Mouse (Mus musculus) layer of hippocampus, adult 11-12 months (tissue): ENCODE results near the gene Med4.

Experiments
- DNase-seq: peaks from one replicate; pipeline ENCODE4 v3.0.0; 2022; ENCODE audit warnings: low spot score

The Med4 gene

DNA sequence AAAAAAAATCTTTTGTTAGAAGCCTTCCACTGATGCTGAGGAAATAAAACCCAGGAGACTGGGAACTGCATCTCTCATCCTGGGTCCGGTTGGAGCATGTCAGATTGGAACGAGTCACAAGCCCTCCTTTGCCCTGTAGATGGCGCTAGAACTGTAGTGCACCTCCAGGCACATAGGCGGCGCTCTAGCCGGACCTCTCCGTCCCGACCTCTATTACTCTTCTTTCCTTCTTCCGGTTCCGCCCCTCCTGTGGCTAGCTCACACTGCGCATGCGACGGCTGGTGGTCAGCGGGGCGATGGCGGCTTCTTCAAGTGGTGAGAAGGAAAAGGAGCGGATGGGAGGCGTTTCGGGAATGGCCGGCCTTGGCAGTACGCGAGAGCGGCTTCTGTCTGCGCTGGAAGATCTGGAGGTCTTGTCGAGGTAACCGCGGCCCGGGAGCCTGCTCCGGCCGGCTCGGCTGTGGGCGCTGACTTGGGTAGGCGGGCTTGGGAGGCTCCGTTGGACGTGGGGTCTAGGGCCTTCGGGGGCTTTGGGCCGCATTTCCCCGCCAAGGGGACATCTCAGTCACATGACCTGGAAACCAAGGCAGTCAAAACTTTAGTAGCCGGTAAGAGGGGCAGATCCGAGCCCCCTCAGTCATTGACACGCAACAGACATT, at the start of gene Med4:
Gene Med4 (plus strand): TSS at position 261 of the 659 bp plus-strand sequence.
- peak; percentile 96 for DNase-seq

DNA sequence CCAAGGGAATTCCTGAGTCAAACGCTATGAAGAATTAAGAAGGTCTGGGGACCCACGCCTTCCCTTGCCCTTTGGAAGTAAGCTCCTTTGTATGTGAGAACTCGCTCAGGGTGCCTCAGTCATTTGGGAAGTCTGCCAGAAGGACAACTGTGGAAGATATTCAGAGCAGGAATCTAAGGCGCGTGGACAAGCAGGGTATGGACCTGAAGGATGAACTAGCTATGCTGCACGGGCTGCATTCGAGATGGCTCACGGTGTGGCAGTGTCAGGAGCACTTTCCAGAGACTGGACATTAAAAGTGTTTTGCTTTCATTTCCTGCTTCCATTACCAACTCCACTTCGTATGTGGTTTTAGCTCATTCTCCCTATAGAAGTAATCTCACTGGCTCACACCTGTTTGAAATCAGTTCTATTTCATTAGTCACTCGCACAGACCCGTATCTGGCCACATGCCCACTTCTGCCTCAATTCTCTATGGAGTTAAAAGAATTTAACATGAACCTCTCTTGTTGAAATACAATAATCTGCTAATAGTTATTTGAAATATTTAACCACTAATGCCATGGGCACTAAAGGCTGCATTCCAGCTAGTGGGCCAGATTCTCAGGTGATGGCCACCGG, 49.2 kb upstream of the Med4 start:
- no peak for DNase-seq

DNA sequence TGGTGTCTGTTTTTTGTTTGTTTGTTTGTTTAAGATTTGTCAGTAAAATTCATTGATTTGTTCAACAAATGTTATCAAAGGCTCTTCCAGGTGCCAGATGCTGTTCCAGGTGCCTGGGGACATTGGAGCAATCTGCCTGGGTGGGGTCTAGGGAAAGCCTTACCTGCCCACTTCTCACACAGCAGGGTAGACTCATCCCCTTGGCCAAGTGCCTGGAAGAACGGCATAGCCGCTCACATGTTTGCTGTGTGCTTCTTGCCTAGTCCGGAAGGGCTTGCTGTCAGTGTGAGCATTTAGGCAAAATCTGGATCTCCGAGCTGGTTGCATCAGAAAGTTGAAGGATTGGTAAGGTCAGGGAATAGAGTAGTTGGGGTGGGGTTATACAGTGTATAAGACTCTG, 47.6 kb upstream of the Med4 start:
- no peak for DNase-seq

DNA sequence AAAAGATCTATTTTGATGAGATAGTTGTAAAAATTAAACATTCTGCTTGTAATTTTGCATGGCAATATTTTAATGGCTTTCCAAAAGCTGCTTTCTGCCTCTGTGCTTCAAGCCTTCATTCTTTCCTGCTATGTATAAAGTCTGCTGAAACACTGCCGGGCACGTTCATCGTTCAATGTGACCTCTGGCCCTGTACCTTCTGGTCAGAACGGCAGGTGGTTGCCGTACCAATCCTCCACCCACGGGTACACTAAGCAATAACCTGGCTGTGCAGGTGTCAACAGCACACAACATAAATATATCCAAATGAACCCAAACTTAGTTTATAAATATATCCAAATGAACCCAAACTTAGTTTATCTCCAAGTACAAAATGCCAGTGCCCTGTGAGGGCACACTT, 42.1 kb upstream of the Med4 start:
- no peak for DNase-seq

DNA sequence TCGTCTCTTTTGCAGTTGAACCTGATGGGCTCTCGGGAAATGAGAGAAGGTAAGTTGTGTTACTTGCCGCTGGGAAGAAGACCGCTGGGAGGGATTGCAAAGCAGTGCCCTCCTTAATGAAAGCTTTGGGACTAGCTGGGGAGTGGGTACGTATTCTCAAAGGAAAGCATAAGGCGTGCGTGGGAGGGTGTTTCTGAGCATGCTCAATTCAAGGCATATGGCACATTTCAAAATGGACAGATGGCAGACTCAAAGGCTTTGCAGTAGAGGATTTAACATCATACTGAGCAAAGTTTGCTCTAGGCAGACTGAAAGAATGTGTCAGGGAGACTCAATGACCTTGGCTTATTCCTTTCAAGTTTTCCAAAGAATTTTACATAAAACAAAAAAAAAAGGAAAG, 40.3 kb upstream of the Med4 start:
- DNase-seq: peak; percentile 88

DNA sequence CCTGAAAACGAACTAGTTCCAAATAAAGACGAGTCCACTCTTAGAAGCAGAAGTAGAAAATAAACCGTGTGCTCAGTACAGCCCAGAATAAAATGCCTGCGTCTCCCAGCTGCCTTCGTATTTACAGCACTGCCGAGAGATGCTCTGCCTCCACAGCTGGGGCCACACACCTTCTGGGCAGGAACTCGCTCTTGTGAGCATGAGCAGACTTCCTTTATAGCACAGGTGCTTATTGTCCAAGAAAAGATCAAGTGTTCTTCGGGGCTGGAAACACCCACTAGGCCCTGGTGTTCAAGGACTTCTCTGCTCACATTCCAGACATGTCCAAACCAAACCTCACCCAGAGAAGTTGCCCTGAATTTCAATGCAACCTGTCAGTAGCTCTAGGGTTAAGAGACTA, 39.2 kb upstream of the Med4 start:
- DNase-seq: no peak

DNA sequence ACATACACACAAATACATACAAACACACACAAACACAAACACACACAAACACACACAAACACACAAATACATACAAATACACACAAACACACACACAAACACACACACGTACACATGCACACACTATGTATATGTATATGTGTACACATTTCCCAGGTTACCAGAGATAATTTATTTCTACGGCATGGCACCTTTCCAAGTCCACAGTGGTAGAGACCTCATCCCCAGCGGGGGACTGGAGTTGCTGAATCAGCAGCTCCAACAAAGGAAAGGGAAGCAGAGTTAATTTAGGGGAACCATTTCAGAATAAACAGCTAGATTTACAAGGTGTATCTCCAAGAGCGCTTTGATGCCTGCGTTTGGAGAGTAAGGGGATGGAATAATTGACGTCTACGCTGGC, 37.6 kb upstream of the Med4 start:
- no peak for DNase-seq

DNA sequence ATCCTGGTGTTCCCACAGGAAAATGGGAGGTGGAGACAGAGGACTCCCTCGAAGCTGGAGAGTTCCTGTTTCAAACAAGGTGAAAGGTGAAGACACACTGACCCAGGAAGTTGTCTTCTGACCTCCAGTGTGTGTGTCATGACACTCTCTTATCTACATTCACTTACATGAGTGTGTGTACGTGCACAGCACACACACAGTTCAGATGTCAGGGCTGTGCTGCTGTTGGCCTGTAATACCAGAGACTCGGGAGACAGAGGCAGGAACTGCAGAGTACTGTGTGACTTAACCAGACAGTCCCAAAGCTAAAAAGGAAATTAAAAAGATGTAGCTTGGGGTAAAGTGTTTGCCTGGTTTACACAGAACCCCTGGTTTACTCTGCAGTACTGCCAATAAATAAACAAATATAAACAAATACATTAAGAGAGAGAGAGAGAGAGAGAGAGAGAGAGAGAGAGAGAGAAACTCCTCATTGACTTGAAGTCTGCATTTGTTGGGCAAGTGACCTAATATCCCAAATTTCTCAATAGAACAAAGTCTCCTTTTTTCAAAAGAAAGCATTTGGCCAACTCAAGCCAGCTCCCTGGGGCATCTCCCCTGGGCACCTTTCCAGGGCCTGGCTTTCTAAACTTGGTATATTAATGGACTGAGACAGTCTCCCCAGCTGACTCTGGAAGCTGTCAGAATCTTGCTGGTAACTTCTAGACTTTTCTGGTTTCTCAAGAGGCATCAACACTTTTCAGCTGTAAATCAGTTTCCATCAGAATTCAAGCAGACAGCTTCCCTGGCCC, 36.0 kb upstream of the Med4 start:
- DNase-seq: peak; percentile 54

DNA sequence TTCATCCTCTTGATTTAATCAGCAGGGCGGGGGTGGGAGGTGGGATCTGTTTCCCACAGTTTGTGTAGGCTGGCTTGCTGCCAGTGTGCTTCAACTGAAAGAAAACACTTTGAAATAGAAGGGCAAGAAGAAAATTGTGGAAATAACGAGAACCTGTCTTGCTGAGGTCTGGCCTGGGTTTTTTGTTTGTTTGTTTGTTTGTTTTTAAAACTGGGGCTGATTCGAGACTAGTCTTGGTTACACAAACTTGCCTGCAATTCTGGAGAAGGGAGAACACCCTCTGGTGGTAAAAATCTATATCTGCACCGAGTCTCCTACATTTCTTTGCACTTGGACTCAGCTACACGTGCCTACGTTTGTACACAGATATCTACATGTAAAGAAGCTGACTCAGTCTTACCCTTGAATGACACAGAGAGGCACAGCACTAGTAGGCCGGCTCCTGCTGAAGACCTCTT, 35.2 kb upstream of the Med4 start:
- peak; percentile 58 for DNase-seq

DNA sequence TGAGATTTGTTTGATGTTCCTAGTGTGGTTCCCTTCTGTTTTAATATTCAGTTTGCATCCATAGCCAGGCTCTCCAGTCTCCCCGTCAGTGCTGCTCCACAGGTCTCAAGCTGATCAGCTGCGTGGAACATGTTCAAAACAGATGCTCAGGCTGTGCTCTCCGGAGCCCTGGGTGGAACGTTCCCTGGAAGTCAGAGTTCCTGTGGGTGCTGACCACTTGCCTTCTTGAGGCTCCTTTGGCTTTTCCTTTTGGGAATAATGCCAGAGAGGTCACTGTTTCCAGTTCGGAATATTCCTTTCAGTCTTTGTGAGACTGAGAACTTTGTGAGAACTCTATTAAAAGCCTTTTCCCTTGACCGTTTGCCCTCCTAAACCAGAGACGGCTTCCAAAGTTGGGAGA, 34.3 kb upstream of the Med4 start:
- no peak for DNase-seq

DNA sequence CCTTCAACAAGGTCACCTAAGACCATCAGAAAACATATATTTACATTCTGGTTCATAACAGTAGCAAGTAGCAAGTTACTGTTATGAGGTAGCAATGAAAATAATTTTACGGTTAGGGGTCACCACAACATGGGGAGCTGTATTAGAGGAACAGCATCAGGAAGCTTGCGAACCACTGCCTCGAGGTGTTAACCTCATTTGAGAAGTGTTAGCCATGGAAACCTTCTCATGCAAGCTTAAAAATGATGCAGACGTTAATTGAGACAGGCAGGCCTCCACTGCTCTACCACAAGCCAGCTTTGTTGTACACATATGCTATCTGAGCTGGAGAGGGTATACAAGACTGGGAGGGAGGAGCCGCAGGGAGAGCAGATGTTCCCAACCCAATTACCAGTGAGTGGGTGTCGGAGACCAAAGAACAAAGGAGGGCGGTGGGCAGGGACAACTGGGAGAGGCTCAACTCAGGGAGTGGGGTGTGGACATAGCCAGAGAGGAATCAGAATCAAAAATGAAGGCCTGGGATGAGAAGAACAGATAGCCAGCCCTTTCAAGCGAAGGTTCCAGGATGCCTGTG, 33.4 kb upstream of the Med4 start:
- DNase-seq: peak; percentile 22

DNA sequence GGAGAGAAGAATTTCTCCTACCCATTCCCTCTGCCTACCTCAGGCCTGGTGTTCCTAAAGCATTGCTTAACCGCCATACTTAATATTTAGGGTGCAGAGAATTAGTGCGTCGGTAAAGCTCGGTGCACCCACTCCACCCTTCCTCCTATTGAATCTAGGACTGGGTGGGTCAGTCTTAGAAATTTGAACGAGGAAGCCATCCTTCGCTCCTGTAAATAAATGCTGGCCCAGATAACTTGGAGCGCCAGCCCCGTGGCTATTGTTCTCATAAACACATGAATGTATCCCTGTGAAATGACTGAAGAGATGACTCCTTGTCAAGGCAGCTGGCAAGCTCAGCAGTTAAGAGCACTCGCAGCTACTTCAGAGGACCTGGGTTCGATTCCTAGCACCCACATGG, 32.7 kb upstream of the Med4 start:
- DNase-seq: no peak

DNA sequence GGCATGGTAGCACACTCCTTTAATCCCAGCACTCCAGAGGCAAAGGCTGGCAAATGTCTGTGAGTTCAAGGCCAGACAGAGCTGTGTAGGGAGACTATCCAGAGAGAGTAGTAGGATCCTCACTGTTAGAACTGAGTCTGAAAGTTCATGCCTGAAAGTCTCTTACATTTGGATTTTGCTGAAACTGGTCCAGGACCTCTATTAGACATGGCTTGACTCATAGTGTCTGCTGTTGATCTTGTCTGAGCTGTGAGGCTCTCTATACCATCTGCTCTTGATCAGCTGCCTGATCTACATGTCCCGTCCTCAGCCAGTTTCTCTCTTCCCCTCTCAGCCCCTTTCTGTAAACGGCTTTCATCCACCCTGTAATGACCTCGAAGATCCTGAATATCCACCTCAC, 31.5 kb upstream of the Med4 start:
- no peak for DNase-seq

DNA sequence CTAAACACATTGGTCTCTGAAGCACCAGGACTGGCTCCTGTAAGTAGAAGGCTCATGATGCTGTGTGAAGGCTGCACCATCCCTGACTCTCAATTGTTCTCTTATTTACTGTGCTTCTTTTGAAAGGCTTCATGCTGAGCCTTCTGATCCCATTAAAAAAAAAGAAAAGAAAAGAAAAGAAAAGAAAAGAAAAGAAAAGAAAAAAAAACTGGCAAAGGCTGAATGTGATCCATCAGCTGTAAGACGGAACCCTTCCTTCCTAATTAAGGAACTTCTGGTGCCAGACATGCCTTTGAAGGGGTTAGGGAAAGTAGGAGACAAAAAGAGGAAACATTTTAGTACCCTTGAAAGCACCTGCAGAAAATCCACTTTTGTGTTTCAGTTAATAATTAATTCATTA, 30.1 kb upstream of the Med4 start:
- DNase-seq: no peak

DNA sequence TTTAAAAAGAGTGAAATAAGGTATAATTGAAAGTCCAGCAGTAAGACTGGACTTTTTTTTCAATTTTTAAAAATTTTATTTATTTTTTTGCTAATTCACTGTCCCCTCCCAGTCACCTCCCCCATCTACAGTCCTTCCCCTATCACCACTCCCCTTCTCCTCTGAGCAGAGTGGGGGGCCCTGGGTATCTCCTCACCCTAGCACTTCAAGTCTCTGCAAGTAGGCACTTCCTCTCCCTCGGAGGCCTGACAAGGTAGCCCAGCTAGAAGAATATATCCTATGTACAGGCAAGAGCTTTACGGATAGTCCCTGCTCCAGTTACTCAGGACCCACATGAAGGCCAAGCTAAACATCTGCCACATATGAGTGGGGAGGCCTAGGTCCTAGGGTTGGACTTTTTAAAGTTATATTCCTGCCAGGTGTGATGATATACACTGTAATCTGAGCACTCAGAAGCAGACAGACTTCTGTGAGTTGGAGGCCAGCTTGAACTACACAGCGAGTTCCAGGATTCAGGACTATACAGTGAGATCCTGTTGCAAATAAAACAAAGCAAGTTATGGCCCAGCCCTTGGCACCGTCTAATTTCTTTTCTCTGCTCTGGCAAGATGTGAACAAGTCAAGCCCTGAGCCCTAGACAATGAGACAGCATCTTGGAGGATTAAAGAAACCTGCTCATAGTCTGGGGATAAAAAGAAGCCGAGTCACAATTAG, 26.2 kb upstream of the Med4 start:
- no peak for DNase-seq

DNA sequence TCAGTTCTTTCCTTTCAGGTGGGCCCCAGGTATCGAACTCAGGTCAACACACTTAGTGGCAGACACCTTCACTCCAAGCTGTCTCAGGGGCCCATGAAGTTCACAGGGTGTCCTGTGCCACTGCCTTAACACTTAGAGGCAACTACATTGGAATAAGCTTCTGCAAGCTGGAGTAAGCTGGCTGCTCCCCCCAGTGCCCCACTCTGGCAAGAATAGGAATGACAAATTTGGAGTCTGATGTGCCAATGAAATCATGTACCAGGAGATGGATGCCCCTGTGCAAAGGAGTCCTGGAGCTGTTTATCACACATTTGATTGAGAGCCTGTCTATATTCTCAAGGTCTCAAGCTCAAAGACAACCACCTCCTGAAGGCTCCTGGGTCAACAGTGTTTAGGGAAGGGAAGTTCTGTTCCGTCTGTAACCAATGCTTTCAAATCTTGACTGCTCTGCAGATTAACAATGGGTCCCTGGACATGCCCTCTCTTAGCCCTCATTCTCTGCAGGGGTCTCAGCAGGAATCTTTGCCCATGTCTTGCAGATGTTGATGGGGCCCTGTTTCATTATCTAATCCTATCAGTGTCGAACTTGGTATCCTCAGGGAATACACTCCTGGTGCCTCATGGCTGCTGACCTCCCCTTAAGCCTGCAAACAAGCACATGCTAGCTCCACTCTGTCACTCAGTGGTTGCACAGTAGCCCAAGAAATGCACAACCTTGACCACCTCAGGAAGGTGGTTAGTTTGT, 25.3 kb upstream of the Med4 start:
- DNase-seq: no peak

DNA sequence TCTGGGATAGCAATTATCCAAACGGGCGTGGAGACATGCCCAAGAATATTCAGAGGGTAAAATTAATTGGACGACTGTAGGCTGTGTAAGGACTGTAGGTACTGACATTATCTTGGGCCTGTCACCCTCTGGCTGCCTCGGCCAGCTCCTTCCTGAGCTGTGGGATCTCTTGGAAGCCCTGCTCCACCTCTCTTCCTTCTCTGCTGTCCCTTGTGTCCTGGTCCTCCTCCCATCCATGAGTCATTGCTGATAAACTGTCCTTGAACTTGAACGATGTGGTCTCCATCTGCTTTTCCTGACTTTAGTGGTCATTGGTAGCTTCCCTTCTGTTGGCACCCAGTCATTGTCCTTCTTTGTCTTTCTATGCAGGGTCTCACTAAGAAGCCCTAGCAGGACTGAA, 23.2 kb upstream of the Med4 start:
- no peak for DNase-seq

DNA sequence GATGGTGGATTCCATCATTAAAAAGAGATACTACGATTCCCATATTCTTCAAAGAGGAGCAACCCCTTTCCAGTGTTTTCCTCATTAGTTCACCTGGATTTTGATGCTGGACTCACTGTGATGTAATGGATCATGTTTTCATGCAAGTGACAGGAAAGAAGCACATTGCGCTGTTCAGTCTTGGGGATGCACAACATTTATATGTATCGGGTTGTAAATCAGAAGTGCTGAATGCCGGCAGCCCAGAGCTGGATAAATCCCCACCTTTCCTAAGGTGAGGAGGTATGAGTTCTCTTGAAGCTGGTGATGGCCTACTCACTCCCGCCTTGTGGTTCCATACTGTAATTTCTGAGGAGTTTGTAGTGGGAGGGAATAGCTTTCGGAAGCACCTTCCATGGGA, 16.5 kb upstream of the Med4 start:
- DNase-seq: no peak

DNA sequence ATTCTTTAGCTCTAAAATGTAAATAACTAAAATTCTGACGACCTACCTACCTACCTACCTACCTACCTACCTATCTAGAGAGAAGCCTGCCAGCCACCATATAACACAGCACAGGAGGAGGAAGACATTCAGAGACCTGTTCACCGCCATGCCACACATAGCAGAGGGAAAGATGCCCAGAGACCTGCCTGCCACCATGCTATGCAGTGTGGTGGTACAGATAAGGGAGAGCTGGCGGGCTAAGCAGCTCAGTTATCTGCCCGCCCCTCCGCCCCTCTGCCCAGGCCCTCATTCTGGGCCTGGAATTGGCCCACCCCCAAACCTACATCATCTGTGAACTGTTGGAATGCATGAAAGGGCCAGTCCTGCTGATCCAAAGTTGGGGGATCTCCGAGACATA, 15.7 kb upstream of the Med4 start:
- DNase-seq: no peak

DNA sequence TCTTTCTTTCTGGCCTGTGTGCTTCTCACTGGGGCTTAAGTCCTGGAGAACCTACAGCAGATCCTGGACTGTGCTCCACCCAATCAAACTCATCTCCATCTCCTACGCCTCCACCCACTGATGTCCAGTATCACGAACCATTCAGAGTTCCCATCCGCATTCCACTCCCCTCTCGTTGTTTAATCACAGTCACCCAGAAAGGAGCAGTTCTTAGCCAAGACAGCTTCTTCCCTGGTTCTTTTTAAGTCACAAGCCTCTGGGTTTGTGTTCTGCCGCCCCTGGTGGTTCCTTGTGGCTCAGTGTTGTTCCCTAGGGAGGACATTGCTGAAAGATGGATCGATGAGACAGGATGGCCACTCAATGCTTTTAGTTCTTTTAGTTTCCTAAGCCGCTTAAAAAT, 14.1 kb upstream of the Med4 start:
- DNase-seq: no peak

DNA sequence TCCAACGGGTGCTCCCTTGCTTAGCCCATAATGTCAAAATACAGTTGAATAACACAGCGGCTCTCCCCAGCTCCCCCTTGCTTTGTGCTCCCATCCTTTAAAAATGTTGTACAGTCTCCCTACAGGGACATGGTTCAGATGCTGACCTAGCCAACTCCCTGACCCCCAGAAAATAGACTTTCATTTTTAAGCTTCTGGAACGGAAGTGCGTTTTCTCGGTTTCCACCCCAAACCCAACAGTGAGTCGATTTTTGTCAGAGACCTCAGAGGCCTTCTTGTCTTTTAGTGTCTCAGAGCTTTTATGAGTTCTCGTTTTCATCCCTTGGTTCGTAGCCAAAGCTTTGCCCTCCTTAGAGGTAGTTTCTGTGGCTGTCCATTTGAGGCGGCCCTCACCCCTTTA, 8.5 kb upstream of the Med4 start:
- no peak for DNase-seq

DNA sequence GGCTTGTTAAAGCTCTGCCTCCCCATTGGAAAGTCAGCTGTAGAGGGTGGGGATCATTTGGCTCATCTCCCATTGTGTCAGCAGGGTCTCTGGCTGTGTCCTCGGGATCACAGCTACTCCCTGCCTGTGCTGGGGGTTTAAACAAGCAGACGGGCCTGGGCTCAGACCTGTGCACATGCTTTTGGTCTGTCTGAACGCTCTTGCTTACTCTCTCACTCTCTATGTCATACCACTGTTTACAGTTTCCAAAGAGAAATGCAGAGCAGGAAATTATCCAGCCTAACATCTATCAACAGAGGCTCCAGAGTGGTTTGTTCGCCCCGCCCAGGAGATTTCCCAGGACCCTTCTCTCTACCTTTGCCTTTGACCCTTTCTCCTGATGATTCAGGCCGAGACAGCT, 8.1 kb upstream of the Med4 start:
- DNase-seq: no peak
